Mouse (Mus musculus): Measurements from ENCODE around the gene Arhgap9.

GRCm38 (mm10) chr10:127338930-127339682 is 17.3 kb downstream of the Arhgap9 start:
- TF ChIP-seq CTCF (IDR thresholded peaks at IDR 0.05) = peak; percentile 98
- TF ChIP-seq POLR2A (IDR thresholded peaks at IDR 0.05; ENCODE audit: insufficient read depth, low read depth, low read length) = 0 out of 2 replicates have a peak, but pooled peaks have one; percentile 19

Measured in heart, adult 2 months (tissue).